Mouse (Mus musculus): ENCODE measurements around the gene Grip1. TPM values are rescaled to one million over a fixed set of nuclear protein-coding genes. Genes with fewer than 3 reads are reported as not detected.

Gene Grip1
- polyA plus RNA-seq, 1 experiment from 2014 or later: 1.8 TPM

DNA sequence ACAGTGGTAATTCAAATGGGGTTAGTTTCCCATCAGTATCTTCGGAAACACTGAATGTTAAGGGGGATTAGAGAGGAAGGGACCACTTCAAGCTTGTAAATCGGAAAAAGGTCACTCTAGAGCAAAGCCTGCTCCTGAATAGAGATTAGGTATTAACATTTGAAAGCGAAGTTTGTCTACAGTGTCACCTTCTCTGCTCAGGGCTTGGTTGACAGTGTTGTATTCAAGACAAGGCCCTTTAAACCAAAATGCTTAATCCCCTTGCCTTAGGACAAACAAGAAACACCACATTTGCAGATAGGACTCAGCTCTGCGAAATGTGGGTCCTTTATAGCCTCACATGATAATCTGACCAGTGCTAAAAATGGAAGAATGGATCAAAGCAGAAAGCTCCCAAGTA, 81.2 kb downstream of the Grip1 start:
- Histone ChIP-seq H3K27ac (ENCODE audit: low read length) (no peak overlapping the region), H3K9ac (ENCODE audit: low read length) (no peak overlapping the region), H3K4me3 (ENCODE audit: low read length) (no peak overlapping the region), H3K36me3 (ENCODE audit: control insufficient read depth, insufficient read depth, low read length) (no peaks in the 10 kb centered on the region), H3K9me3 (ENCODE audit: control insufficient read depth, low read length) (no peaks in the 10 kb centered on the region), H3K4me2 (ENCODE audit: low read depth, low read length) (no peak overlapping the region), H3K27me3 (ENCODE audit: control insufficient read depth, insufficient read depth, low read depth, low read length) (no peaks in the 10 kb centered on the region), H3K4me1 (replicated peaks; ENCODE audit: control insufficient read depth, insufficient read depth, low read length) (no peaks in the 10 kb centered on the region)
- WGBS: 58% methylated on average over 4 of the region's 4 CpGs
- ATAC-seq (ENCODE audit: low read depth): no peak

DNA sequence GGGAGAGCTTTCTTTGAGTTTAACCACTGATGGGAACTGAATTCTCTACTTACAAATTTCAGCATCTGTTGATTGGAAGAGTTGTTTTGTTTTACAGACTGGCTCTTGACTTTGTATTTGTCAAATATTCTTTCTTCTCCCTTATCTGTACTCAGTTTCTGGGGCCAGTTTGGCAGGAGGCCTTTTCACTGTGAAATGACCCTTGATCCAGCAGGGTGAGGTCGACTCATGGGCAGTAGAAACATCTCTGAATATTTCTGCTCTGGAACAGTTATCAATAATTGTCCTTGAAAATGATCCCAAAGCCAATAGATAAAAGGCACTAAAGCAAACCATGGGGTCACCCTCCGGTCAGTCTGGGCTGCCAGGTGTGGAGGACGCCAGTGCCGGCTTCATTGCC, 88.0 kb downstream of the Grip1 start:
- Histone ChIP-seq H3K27me3 (ENCODE audit: control insufficient read depth, insufficient read depth, low read depth, low read length) (no peaks in the 10 kb centered on the region), H3K4me2 (ENCODE audit: low read depth, low read length) (no peak overlapping the region), H3K4me3 (ENCODE audit: low read length) (no peak overlapping the region), H3K36me3 (ENCODE audit: control insufficient read depth, insufficient read depth, low read length) (no peaks in the 10 kb centered on the region), H3K9ac (ENCODE audit: low read length) (no peak overlapping the region), H3K9me3 (ENCODE audit: control insufficient read depth, low read length) (no peaks in the 10 kb centered on the region), H3K4me1 (replicated peaks; ENCODE audit: control insufficient read depth, insufficient read depth, low read length) (no peaks in the 10 kb centered on the region), H3K27ac (ENCODE audit: low read length) (no peak overlapping the region)
- 63% methylated on average over 4 of the region's 4 CpGs for WGBS
- ATAC-seq (ENCODE audit: low read depth): no peak

DNA sequence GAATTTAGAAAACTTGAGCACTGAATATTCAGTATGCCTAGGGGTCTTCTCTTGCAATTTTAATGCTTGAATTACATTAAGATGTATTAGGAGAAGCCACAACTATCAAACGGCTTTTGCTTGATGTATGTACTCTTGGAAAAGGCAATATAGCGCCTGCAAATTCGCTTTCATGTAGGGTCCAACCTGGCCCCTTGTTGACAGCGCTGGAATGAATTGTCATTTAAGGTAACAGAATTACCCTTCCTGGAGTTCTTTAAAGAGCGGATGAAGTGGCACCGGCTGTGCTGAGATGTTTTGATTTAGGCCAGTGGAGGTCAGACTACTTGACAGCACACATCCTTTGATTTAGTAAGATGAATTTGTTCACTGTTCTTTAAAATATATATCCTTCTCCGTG, 90.1 kb downstream of the Grip1 start:
- WGBS: 37% methylated on average over 7 of the region's 7 CpGs
- no peak for ATAC-seq (ENCODE audit: low read depth)
- no peak overlapping the region for H3K4me3 ChIP-seq (ENCODE audit: low read length)

DNA sequence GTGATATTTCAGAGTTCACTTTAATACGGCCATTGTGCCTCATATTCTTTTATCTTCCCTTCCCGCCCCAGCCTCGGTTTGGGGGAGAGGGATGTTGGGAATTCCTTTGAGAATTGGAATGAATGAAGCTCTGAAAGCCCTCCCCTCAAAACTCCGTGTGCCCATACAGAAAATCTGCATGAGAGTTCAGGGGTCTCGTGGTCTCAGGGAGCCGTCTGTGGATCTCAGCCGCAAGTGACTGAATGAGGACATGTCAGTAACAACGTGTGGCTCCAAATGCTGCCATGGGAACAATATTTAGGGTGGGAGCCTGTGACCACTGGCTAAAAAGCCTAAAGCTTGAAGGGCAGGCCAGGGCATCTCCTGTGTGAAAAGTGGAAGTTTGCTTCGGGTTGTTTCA, 91.1 kb downstream of the Grip1 start:
- H3K9ac ChIP-seq (ENCODE audit: low read length): no peak overlapping the region
- H3K4me2 ChIP-seq (ENCODE audit: low read depth, low read length): no peak overlapping the region
- 36% methylated on average over 9 of the region's 9 CpGs for WGBS
- no peaks in the 10 kb centered on the region for H3K27me3 ChIP-seq (ENCODE audit: control insufficient read depth, insufficient read depth, low read depth, low read length)
- H3K9me3 ChIP-seq (ENCODE audit: control insufficient read depth, low read length): no peaks in the 10 kb centered on the region
- no peaks in the 10 kb centered on the region for H3K4me1 ChIP-seq (replicated peaks; ENCODE audit: control insufficient read depth, insufficient read depth, low read length)
- ATAC-seq (ENCODE audit: low read depth): no peak
- no peaks in the 10 kb centered on the region for H3K36me3 ChIP-seq (ENCODE audit: control insufficient read depth, insufficient read depth, low read length)
- no peak overlapping the region for H3K4me3 ChIP-seq (ENCODE audit: low read length)
- H3K27ac ChIP-seq (ENCODE audit: low read length): no peak overlapping the region

More for the DNA sequence above, 90.1 kb downstream of the Grip1 start:
- Histone ChIP-seq H3K4me2 (ENCODE audit: low read depth, low read length) (no peak overlapping the region), H3K9ac (ENCODE audit: low read length) (no peak overlapping the region), H3K36me3 (ENCODE audit: control insufficient read depth, insufficient read depth, low read length) (no peaks in the 10 kb centered on the region), H3K27ac (ENCODE audit: low read length) (no peak overlapping the region), H3K9me3 (ENCODE audit: control insufficient read depth, low read length) (no peaks in the 10 kb centered on the region), H3K4me1 (replicated peaks; ENCODE audit: control insufficient read depth, insufficient read depth, low read length) (no peaks in the 10 kb centered on the region), H3K27me3 (ENCODE audit: control insufficient read depth, insufficient read depth, low read depth, low read length) (no peaks in the 10 kb centered on the region)

DNA sequence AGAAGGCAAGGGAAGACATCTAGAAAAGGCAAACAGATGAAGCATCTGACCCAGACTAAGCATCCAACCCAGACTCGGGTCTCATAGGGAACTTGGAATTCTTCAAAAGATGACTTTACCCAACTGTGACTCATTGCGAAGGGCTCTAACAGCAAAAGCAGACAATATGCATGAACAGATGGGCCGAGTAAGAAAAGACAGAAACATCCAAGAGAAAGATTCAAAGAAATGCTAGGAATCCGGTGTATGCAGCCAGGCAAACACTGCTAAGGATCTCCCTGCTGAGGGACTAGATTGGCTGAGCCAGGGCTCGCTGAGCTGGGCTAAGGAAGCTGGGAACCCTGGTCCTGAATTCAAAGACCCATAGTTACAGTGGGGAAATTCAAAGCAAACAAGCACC, 94.2 kb downstream of the Grip1 start:
- no peak for ATAC-seq (ENCODE audit: low read depth)
- Histone ChIP-seq H3K27me3 (ENCODE audit: control insufficient read depth, insufficient read depth, low read depth, low read length) (no peaks in the 10 kb centered on the region), H3K4me1 (replicated peaks; ENCODE audit: control insufficient read depth, insufficient read depth, low read length) (no peaks in the 10 kb centered on the region), H3K27ac (ENCODE audit: low read length) (no peak overlapping the region), H3K9me3 (ENCODE audit: control insufficient read depth, low read length) (no peaks in the 10 kb centered on the region), H3K4me3 (ENCODE audit: low read length) (no peak overlapping the region), H3K4me2 (ENCODE audit: low read depth, low read length) (no peak overlapping the region), H3K36me3 (ENCODE audit: control insufficient read depth, insufficient read depth, low read length) (no peaks in the 10 kb centered on the region), H3K9ac (ENCODE audit: low read length) (no peak overlapping the region)
- 63% methylated on average over 5 of the region's 5 CpGs for WGBS

DNA sequence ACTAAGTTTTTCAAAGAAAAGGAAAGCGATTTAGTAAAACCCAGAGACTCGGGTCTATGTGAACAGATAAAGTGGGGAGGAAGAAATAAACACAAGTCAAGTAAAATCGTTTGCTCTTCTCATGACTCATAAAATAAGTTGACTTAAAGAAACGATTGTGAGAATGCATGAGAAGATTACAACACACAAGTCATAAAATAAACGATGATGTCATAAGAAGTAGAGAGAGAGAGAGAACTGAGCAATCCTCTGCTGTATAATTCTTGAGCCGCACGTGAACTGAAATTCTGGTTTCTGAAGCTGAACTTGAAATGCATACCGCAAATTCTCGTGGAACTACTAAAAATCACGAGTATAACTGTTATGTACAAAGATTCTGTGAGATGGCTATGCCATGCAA, 95.1 kb downstream of the Grip1 start:
- H3K4me3 ChIP-seq (ENCODE audit: low read length): no peak overlapping the region
- H3K27me3 ChIP-seq (ENCODE audit: control insufficient read depth, insufficient read depth, low read depth, low read length): no peaks in the 10 kb centered on the region
- 55% methylated on average over 10 of the region's 10 CpGs for WGBS
- H3K36me3 ChIP-seq (ENCODE audit: control insufficient read depth, insufficient read depth, low read length): no peaks in the 10 kb centered on the region
- H3K4me1 ChIP-seq (replicated peaks; ENCODE audit: control insufficient read depth, insufficient read depth, low read length): no peaks in the 10 kb centered on the region
- H3K9ac ChIP-seq (ENCODE audit: low read length): no peak overlapping the region
- no peak for ATAC-seq (ENCODE audit: low read depth)
- H3K4me2 ChIP-seq (ENCODE audit: low read depth, low read length): no peak overlapping the region
- no peak overlapping the region for H3K27ac ChIP-seq (ENCODE audit: low read length)
- H3K9me3 ChIP-seq (ENCODE audit: control insufficient read depth, low read length): no peaks in the 10 kb centered on the region

DNA sequence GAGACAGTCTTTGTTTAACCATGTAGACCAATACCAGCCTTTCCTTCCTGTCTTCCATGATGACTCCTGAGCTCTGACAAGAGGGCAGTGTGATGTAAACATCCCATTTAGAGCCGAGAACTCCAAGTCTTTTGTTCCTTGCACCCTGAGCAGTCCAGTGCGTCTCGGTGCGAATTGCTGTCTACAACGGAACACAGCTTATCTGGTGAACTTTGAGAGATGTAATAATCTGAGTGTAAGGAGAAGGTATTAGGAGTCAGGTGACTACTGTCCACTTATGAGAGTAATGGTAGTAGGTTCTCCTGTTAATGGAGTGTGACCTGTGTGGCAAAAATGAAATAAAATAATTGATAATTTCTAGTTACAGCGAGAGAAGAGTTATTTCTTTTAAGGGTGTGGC, 97.0 kb downstream of the Grip1 start:
- no peaks in the 10 kb centered on the region for H3K36me3 ChIP-seq (ENCODE audit: control insufficient read depth, insufficient read depth, low read length)
- 62% methylated on average over 6 of the region's 6 CpGs for WGBS
- H3K9me3 ChIP-seq (ENCODE audit: control insufficient read depth, low read length): no peaks in the 10 kb centered on the region
- no peaks in the 10 kb centered on the region for H3K4me1 ChIP-seq (replicated peaks; ENCODE audit: control insufficient read depth, insufficient read depth, low read length)
- no peak overlapping the region for H3K4me2 ChIP-seq (ENCODE audit: low read depth, low read length)
- no peak overlapping the region for H3K27ac ChIP-seq (ENCODE audit: low read length)
- H3K27me3 ChIP-seq (ENCODE audit: control insufficient read depth, insufficient read depth, low read depth, low read length): no peaks in the 10 kb centered on the region
- ATAC-seq (ENCODE audit: low read depth): no peak
- H3K9ac ChIP-seq (ENCODE audit: low read length): no peak overlapping the region
- no peak overlapping the region for H3K4me3 ChIP-seq (ENCODE audit: low read length)

DNA sequence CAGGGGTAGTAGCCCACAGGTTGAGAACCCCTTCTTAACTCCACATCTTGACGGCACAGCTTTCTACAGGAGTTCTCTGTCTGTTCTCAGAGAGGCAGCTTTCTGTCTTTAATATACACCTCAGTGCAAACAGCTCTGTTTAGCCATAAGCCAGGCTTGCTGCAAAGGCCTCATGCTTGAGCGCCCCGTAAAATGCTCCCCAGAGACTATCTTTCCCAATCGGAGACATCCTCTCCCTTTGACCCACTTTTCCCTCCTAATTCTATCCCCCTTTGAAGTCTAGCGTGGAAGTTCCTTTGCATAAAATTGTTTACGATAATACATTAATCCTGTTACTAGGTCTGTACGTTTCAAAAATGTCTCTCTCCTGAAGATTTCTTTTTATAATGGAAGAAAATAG, 102.7 kb downstream of the Grip1 start:
- H3K36me3 ChIP-seq (ENCODE audit: control insufficient read depth, insufficient read depth, low read length): no peaks in the 10 kb centered on the region
- H3K9ac ChIP-seq (ENCODE audit: low read length): no peak overlapping the region
- H3K4me2 ChIP-seq (ENCODE audit: low read depth, low read length): no peak overlapping the region
- ATAC-seq (ENCODE audit: low read depth): no peak
- H3K4me3 ChIP-seq (ENCODE audit: low read length): no peak overlapping the region
- no peaks in the 10 kb centered on the region for H3K4me1 ChIP-seq (replicated peaks; ENCODE audit: control insufficient read depth, insufficient read depth, low read length)
- H3K27me3 ChIP-seq (ENCODE audit: control insufficient read depth, insufficient read depth, low read depth, low read length): no peaks in the 10 kb centered on the region
- WGBS: 55% methylated on average over 7 of the region's 7 CpGs
- no peaks in the 10 kb centered on the region for H3K9me3 ChIP-seq (ENCODE audit: control insufficient read depth, low read length)
- no peak overlapping the region for H3K27ac ChIP-seq (ENCODE audit: low read length)

DNA sequence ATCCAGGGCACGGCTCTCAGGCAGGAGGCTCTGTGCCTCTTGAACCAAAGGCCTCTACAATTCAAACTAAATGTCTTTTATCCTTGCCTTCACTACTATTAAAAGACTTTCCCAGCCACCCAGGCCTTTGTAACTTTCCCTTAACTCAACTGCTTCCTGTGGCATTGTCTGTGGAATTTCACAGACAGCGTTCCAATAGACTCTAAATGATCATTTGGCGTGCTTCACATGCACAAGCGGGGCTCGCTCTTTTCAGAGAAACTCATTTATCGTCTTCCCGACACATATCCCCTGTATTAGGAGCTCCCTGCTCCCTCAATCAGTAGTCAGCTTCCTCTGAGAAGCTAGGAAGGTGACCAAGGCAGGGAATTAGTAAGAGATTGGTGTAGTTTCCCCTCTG, 104.8 kb downstream of the Grip1 start:
- H3K9me3 ChIP-seq (ENCODE audit: control insufficient read depth, low read length): no peaks in the 10 kb centered on the region
- no peak overlapping the region for H3K27ac ChIP-seq (ENCODE audit: low read length)
- no peak for ATAC-seq (ENCODE audit: low read depth)
- H3K36me3 ChIP-seq (ENCODE audit: control insufficient read depth, insufficient read depth, low read length): no peaks in the 10 kb centered on the region
- H3K27me3 ChIP-seq (ENCODE audit: control insufficient read depth, insufficient read depth, low read depth, low read length): no peaks in the 10 kb centered on the region
- no peaks in the 10 kb centered on the region for H3K4me1 ChIP-seq (replicated peaks; ENCODE audit: control insufficient read depth, insufficient read depth, low read length)
- WGBS: 83% methylated on average over 7 of the region's 7 CpGs
- no peak overlapping the region for H3K4me2 ChIP-seq (ENCODE audit: low read depth, low read length)
- H3K9ac ChIP-seq (ENCODE audit: low read length): no peak overlapping the region
- no peak overlapping the region for H3K4me3 ChIP-seq (ENCODE audit: low read length)

DNA sequence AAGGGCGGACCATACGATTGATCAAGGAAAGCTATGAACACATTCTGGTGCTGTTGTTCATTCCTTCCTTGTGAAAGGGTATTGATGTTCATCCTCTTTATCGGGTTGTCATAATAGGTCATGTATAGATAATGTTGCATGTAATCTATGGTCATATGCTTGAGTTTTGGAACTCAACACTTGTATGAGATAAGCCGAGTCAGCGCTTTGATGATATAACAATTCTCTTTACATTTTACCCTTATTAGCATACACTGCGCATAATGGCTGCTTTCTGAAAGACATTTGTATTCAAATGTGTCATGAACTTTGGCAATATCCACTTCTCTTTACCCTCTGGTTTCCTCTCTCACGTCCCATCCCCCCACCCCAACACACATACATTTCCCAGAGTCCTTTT, 111.2 kb downstream of the Grip1 start:
- H3K27ac ChIP-seq (ENCODE audit: low read length): no peak overlapping the region
- no peaks in the 10 kb centered on the region; the same call in 1 of the 2 replicates for H3K9me3 ChIP-seq (ENCODE audit: control insufficient read depth, low read length)
- no peak overlapping the region for H3K4me3 ChIP-seq (ENCODE audit: low read length)
- H3K9ac ChIP-seq (ENCODE audit: low read length): no peak overlapping the region
- H3K27me3 ChIP-seq (ENCODE audit: control insufficient read depth, insufficient read depth, low read depth, low read length): no peaks in the 10 kb centered on the region
- H3K4me1 ChIP-seq (replicated peaks; ENCODE audit: control insufficient read depth, insufficient read depth, low read length): no peaks in the 10 kb centered on the region
- H3K4me2 ChIP-seq (ENCODE audit: low read depth, low read length): no peak overlapping the region
- 93% methylated on average over 7 of the region's 7 CpGs for WGBS
- no peaks in the 10 kb centered on the region for H3K36me3 ChIP-seq (ENCODE audit: control insufficient read depth, insufficient read depth, low read length)
- no peak for ATAC-seq (ENCODE audit: low read depth)
